Mouse (Mus musculus): ENCODE results near the gene Arfgef3.
"Not testable (repeated sequence)": the region's sequence is repeated elsewhere in the genome, so short reads cannot be mapped to it uniquely, and the experiment has no call there.

The Arfgef3 gene

DNA sequence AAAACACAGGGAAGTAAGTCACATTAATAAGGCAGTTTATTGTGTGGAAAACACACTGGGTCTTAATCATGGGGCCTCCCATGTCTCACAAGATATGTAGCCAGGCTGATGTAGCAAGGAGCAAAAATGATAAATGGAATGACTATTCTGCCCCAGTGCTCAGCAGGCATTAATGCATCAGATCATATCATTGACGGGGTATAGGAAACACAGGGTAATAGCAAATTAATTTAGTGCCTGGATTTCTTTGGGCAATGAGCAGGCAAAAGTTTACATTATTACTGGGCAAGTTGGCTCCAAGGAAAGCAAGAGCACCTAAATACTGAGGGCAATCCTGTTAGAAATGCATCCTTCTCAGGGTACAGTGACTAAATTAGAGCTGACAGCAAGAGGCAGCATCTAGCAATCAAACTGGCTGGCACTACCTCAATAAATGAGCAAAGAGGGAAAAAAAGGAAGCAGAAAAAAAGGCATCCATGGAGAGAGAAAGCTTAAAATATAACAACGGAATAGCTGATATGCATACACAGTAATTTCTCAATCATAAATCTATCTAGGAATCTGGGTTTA lies 62.3 kb downstream of the Arfgef3 start:
- no peak for DNase-seq (ENCODE audit: inconsistent age in 2 of 2, low spot score in 1 of 2)

DNA sequence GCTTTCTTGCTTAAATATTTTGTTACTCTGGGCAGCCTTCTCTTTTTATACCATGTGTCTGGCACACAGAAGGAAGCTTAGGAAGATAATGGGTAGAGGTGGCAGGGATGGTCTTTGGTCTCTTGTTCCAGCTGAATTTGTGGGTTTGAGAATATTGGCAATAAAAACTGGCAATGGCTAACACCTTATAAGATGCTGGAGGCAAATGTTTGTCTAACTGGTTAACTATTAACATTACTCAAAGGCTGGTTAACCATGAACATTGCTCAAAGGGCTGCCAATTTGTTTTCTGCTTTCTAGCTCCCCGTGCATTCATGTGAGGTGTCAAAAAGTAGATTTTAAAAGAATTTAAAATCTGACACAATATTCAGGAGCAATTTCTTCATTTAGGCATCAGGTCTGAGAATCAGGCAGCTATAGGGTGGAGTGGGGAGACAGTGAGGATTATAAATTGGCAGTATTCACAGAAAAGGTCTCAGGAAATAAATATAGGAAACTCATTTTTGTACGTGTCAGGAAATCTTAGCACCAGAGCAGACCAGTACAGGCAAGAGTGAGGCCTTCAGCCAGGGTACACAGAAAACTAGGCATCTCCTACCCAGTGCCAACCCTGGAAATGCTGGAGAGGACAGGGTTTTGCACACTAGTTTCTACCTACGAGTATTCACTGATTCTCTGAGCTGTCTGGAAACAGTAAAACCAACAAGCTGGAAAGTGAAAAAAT lies 62.9 kb downstream of the Arfgef3 start:
- DNase-seq (ENCODE audit: inconsistent age in 2 of 2, low spot score in 1 of 2), result no peak

DNA sequence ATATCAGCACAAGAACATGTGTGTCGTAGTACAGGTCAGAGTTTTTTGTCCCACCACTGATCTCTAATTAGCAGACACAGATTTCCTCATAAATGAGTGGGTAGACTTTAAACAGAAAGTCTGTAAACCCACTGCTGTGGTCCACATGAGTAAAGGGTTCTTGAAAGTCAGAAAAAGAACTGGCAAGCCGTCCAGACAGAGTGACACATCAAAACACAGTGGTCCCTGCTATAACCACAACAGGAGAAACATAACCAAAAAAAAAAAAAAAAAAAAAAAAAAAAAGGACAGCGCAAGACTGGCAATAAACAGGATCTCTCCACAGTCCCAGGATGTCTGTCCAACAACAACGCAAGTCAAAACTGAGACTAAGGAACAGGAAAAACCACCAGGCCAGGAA lies 64.9 kb downstream of the Arfgef3 start:
- no peak for DNase-seq (ENCODE audit: inconsistent age in 2 of 2, low spot score in 1 of 2)

DNA sequence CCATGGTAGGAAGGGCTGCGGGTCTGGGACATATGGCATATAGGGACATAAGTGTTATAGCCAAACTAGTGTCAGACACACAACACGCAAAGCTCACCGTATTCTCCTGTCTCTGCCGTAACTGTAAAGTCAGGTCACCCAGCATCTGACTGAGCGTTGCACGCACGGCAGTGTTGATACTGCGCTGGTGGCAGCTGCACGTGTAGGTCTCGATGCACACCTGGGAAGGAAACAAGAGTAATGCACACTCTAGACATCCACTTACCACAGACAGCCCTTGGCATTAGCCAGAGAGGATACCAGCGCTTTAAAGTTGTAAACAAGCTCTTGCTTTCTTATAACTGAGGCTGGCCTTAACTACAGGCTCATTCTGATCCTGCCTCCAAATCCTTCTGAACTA lies 79.0 kb downstream of the Arfgef3 start:
- no peak for DNase-seq (ENCODE audit: inconsistent age in 2 of 2, low spot score in 1 of 2)

DNA sequence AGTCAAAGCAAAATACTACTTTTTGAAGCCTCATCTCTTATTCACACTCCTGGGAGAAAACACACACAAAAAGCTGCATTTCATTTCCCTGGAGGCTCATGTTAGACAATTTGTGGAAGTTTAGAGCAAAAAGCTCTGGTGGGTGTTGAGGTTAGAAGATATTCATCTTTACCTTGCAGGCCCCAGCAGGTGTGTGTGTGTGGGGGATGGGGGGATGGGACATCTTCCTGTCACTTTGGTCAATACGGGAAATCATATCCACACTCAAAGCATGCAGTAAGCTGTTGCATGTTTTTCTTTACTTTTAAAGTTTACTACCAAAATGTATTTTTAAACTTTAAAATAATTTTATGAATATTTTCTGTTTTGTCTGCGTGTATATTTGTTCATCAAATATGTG lies 79.7 kb downstream of the Arfgef3 start:
- DNase-seq (ENCODE audit: inconsistent age in 2 of 2, low spot score in 1 of 2), result no peak

DNA sequence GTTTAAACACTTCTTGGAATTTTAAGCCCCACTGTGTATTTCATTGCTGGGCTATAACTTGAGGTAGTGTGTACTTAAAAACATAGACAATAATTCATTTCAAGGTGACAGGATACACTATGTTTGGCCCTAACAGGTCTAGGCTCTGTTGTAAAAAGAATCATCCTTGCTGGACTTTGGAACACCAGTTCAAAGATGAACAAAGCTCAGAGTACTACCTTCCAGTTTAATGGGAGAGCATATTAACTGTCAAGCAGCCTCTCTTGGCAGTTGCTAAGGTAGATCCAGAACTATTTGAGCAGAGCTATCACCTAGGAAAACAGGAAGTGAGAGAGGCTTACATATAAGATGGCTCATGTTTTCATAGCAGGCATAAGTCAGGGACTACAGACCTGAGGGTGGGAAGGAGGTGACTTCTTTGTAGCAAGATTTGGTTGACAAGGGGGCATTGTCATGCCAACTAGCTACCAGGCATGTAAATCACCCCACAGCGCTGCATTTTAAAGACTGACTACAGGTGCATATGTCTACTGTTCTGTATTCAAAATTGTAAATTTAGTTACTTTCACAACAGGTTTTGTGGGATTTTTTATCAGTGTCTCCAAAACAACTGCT lies 82.0 kb downstream of the Arfgef3 start:
- no peak for DNase-seq (ENCODE audit: inconsistent age in 2 of 2, low spot score in 1 of 2)

DNA sequence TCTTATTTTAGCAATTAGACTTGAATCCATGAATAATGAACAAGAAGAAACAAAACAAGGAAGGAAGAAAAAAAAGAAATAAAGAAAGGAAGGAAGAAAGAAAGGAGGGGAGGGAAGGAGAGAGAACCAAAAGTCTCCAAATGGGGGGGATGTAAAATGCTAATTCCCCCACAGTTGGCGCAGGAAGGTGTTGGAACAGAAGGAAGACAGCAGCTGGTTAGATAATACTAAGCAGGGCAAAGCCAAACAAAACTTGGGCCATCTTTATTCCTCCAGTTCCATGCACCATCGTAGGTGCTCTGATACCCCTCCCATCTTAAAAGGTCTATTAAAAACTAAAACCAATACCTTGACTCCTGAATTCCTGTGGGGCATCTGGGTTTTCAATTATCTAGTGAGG lies 82.8 kb downstream of the Arfgef3 start:
- no peak for DNase-seq (ENCODE audit: inconsistent age in 2 of 2, low spot score in 1 of 2)

DNA sequence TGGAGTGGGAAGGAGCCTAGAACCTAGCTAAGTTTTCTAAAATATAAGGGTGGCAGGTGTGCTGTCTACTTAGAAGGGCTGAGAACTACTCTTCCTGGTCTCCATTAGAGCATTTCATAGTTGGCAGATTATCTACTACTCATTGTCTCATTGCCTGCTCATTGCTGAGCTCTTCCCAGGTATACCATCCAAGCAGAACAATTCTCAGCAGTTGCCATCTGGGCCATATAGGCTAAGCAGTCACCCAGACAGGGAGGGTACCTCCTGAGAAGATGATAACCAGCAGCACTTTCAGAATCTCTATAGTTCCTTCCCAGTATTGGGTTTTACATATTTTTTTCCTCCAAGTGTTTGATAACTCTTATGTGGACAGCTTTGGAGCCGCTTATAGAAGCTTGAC lies 86.2 kb downstream of the Arfgef3 start:
- DNase-seq (ENCODE audit: inconsistent age in 2 of 2, low spot score in 1 of 2), result no peak

DNA sequence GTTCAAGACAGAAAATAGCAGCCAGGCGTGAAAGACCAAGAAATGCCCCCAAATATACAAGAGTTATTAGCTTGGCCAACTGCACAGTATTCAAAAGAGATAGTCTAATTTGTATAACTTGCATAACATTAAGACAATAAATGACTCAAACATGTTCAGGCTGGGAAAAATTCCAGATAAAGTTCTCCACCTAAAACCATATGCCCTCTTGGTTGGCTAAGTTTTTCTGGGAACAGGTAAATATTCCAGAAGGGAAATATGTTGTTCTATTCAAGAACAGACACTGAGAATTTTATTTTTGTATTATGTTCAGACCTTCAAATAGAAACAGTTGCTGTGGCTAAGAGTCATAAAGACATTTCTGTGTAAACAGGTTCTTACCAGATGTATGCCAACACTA lies 96.7 kb downstream of the Arfgef3 start:
- no peak for DNase-seq (ENCODE audit: inconsistent age in 2 of 2, low spot score in 1 of 2)

DNA sequence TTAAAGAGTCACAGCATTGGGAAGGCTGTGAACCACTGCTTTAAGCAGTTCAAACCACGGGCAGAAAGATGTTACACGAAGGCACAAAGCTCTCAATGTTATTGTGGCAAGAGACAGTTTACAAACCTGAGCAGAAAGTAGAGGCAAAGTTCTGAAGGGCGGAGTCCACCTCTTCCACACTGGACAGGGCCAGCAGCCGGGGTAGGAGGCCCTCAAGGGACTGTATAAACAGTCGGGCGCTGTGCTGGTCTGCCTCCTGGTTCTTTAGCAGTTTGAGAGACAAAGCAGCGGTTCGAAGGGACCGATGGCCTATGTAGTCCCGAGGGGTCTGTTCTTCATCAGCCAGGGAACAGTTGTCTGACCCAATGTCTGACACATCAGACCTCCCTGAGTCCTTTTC lies 97.7 kb downstream of the Arfgef3 start:
- no peak for DNase-seq (ENCODE audit: inconsistent age in 2 of 2, low spot score in 1 of 2)

DNA sequence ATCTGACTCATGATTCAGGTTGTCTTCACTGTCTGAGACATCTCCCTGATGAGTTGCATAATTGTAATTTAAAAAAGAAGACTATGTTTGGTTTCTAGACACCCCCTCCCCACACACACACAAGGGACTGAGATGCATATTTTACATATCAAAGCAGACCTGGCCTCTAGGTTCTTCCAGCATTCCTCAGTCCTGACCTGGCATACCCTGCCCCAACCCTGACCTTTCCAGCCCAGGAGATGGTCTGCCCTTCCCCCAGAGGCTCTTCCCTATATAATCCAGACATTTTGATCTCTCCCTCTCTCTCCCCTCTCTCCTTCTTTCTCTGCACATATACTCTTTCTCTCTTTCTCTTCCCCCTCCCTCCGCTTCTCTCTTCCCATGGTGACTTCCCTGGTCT lies 99.4 kb downstream of the Arfgef3 start:
- no peak for DNase-seq (ENCODE audit: inconsistent age in 2 of 2, low spot score in 1 of 2)

DNA sequence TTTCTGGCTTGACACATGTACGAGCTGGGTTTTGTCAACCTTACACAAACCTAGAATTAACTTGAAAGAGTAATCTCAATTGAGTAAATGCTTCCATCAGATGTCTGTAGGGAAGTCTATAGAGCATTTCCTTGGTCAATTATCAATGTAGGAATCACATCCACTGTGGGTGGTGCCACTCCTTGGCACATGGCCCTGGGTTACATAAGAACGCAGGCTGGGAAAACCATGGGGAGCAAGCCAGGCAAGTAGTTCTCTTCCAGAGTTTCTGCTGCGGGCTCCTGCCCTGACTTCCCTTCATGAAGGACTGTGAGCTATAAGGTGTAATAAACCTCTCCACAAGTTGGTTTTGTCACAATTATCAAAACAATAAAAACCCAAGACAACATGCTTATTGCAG lies 100.2 kb downstream of the Arfgef3 start:
- DNase-seq (ENCODE audit: inconsistent age in 2 of 2, low spot score in 1 of 2), result no peak

DNA sequence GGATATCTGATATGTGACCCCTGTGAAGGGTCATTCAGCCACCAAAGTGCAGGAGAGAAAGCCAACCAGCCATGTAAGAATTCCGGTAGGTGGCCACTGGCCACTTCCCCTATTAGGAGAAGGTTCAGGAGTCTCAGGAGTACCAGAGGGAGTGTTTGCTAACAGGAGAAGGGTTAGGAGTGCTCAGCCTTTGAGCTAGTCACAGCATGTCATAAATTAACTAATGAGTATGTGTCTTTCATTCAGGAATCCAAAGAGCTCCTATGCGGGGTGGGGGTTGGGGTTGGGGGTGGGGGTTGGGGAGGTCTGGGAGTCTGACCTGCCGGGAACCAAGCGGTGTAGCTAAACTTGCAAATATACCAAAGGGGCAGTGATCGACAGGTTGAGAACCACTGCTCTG lies 100.9 kb downstream of the Arfgef3 start:
- DNase-seq (ENCODE audit: inconsistent age in 2 of 2, low spot score in 1 of 2), result no peak

DNA sequence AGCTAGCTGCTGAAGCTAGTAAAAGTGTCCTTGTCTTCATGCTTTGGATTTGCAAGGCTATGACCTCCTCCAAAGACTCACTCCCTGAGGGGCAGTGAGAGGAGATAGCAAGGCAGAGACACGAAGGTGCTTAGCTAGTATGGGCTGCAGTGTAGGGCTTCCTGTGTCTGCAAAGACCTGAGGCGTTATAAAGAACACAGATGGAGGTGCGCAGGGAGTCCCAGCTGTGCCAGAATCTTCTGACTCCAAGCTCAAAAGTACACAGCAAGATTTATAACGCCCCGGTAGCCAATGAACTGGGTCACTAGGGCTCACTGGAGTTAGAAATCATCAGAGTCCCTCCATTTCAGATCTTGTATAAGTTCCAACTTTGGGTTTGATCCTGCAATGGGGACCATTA lies 103.2 kb downstream of the Arfgef3 start:
- DNase-seq (ENCODE audit: inconsistent age in 2 of 2, low spot score in 1 of 2), result no peak

DNA sequence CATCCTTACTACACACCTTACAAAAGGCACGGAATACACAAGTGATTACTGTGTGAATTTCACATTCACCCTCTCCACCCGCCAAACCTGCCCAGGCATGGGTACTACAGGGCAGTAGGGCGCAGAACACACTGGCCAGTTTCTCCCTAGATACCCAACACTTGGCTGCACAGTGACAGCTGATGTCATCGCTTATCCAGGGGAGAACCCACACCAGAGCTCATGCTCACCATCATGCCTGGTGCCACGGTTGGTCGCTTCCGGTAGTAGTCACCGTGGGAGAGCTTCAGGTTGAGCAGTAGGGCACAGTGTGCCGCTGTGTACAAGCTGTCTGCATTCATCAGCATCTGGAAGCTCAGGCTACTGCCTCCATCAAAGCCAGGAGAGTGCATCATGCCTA lies 108.3 kb downstream of the Arfgef3 start:
- DNase-seq (ENCODE audit: inconsistent age in 2 of 2, low spot score in 1 of 2), result no peak

DNA sequence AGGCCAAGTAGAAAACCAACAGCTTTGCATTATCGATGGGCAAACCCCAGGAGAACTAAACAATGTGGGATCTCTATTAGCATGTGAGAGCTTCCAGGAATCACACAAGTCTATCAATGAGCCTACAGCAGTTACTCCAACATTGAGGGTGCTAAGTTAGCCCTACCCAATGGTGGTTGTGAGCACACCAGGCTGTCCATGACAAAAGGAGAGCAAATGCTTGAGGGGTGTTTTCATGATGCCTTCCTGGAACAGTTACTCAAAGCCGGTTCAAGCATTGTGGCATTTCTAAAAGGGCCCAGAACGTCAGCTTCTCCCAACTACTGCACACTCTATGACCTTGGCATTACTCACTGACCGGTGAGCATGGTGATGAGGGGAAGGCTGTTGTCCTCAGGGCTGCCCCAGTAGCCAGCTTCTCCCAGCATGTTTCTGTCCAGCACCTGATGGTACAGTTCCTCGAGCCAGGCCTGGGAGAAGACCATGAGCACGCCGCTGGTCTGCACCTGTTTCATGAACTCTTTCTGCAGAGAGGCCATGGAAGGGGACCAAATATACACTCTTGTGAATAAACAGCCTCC lies 109.3 kb downstream of the Arfgef3 start:
- DNase-seq (ENCODE audit: inconsistent age in 2 of 2, low spot score in 1 of 2), result peak; percentile 55 to 67

DNA sequence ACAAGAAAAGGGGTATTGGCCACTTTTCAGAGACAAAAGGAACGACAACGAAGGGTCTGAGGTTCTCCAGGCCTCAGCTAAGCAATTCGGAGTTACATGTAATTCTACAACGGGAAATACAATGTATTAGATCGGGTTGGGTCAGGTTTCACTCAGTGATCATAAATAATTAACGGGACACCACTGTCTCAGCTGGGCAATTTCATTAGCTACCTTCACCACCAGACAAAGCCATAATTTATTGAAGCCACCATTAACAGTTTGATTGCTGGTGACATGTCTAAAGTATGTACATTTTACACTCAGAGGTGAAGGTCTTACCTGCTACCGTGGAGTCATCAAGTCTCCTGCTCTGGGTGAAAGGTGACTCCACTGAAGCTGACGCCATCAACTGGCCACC lies 113.3 kb downstream of the Arfgef3 start:
- DNase-seq (ENCODE audit: inconsistent age in 2 of 2, low spot score in 1 of 2), result no peak

DNA sequence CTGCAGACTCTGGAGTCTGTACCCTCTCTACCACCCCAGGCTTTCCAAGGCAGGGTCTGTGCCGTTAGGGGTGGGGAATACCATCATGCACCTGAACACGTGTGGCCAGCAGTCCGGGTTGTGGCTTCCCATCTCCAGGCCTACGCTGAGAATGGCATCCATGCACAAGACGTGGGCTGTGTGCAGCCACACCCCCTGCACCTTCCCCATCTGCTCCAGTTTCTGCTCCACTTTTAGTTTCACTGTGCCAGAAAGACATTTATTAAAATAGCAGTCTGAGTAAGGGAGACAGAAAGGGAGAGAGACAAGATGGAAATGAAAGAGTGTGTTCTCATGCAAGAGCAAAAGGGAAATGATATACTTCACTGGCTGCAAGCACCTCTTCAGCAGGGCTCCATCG lies 116.2 kb downstream of the Arfgef3 start:
- DNase-seq (ENCODE audit: inconsistent age in 2 of 2, low spot score in 1 of 2), result no peak

DNA sequence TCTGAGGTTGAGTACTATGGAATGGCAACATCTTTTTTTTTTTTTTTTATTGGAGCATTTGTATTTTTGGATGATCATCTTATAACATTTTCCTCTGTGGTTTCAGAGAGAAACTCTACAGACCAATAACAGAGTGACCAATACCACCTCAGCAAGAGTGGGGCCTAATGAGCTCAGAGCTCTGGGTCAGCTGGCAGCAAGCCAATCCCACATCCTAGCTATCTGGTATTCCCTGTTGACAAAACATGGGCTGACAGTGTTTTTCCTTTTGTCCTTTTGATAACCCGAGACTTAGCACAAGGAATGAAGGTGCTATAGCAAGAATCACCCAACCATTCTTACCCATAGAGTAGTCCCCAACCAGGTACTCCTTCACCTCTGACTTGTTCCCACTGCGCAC lies 131.0 kb downstream of the Arfgef3 start:
- DNase-seq (ENCODE audit: inconsistent age in 2 of 2, low spot score in 1 of 2), result no peak

DNA sequence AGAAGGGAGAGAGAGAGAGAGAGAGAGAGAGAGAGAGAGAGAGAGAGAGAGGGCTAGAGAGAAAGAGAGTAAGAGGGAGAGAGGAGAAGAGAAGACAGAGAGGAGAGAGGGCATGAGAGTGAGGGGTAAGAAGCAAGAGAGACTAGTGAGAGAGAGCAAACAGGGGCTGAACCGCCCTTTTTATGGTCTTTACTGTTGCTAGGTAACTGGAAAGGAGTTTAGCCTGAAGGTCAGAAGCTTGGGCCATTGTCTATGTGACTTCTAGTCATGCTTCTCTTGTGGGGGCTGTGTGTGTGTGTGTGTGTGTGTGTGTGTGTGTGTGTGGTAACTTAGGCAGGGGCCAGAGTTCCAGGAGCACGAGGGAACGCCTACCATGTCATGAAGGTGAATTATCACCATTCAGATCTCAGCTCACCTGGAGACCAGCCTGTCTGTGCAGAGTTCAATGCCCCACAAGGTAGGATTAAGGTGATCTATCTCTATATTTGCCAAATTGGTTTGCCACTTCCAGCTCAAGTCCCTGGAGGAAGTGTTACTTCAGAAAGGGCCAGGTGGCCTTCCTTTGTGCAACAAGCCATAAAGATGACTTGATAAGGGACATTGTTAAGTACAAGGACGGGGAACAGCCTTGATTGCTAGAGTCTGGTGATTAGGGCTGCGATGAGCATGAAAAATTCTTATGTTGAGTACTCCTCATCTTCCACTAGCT lies 138.8 kb downstream of the Arfgef3 start:
- not testable (repeated sequence) for DNase-seq (ENCODE audit: inconsistent age in 2 of 2, low spot score in 1 of 2)

DNA sequence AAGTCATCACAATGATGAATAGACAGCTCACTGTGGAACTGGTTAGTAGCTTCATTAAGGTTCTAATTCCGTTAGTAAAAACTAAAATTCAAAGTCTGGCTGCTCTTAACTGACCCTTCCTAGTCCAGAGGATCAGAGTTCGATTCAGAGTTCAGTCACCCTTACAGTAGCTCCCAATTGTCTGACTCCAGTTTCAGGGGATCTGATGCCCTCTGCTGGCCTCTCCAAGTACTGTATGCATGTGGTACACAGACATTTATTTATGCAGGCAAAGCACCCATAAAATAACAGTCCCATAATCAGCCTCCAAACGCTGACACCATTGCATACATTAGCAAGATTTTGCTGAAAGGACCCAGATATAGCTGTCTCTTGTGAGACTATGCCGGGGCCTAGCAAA lies 141.7 kb downstream of the Arfgef3 start:
- peak; percentile 63 to 92 for DNase-seq (ENCODE audit: inconsistent age in 2 of 2, low spot score in 1 of 2)

DNA sequence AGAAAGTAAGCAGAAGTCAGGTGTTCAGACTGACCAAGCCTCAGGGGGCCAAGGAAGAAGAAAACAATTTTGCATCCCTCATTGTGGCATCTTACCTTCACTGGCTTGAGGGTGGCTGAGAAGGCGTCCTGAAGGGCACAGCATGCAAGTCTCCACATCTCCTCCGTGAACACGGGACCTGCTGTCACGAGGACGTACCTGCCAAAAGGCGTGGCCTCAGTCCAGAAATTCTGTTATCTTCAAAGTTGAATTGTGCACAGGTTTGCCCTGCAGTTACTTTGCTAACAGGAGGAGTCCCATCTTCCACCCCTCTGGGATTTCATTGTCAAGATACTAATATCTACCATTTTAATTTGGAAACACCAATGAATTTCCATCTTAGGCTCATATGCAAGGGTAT lies 146.1 kb downstream of the Arfgef3 start:
- no peak for DNase-seq (ENCODE audit: inconsistent age in 2 of 2, low spot score in 1 of 2)
